Mouse (Mus musculus) thymus, postnatal 25 days (tissue): ENCODE results near the gene Selenof.

ENCODE experiments used
- DNase-seq: peaks from one replicate; pipeline ENCODE4 v3.0.0; 2022

The Selenof gene

GRCm38 (mm10) chr3:144604205-144604604, 34.1 kb downstream of the Selenof start:
- no peak for DNase-seq

GRCm38 (mm10) chr3:144605811-144606210, 35.7 kb downstream of the Selenof start:
- DNase-seq: peak; percentile 19

GRCm38 (mm10) chr3:144606449-144606848, 36.3 kb downstream of the Selenof start:
- peak; percentile 15 for DNase-seq

GRCm38 (mm10) chr3:144608090-144608489, 38.0 kb downstream of the Selenof start:
- DNase-seq: no peak

GRCm38 (mm10) chr3:144610759-144611158, 40.7 kb downstream of the Selenof start:
- no peak for DNase-seq

- DNase-seq: no peak
Observed at GRCm38 (mm10) chr3:144611626-144612271, 41.6 kb downstream of the Selenof start.

- DNase-seq: no peak
Observed at GRCm38 (mm10) chr3:144612382-144612781, 42.3 kb downstream of the Selenof start.

GRCm38 (mm10) chr3:144614277-144614676, 44.2 kb downstream of the Selenof start:
- DNase-seq: no peak

- no peak for DNase-seq
Observed at GRCm38 (mm10) chr3:144614698-144615097, 44.6 kb downstream of the Selenof start.

- DNase-seq: no peak
Observed at GRCm38 (mm10) chr3:144615459-144615858, 45.4 kb downstream of the Selenof start.

- peak; percentile 80 for DNase-seq
Observed at GRCm38 (mm10) chr3:144616654-144617425, 46.7 kb downstream of the Selenof start.

GRCm38 (mm10) chr3:144617633-144618180, 47.6 kb downstream of the Selenof start:
- DNase-seq: no peak

GRCm38 (mm10) chr3:144622930-144623612, 53.0 kb downstream of the Selenof start:
- no peak for DNase-seq

- DNase-seq: no peak
Observed at GRCm38 (mm10) chr3:144625691-144626090, 55.6 kb downstream of the Selenof start.

GRCm38 (mm10) chr3:144628005-144628914, 58.2 kb downstream of the Selenof start:
- DNase-seq: peak; percentile 16

GRCm38 (mm10) chr3:144628915-144629230, 58.8 kb downstream of the Selenof start:
- no peak for DNase-seq

GRCm38 (mm10) chr3:144635236-144635635, 65.1 kb downstream of the Selenof start:
- no peak for DNase-seq

- no peak for DNase-seq
Observed at GRCm38 (mm10) chr3:144638110-144638509, 68.0 kb downstream of the Selenof start.

- no peak for DNase-seq
Observed at GRCm38 (mm10) chr3:144639387-144639786, 69.3 kb downstream of the Selenof start.

- DNase-seq: no peak
Observed at GRCm38 (mm10) chr3:144640033-144640432, 69.9 kb downstream of the Selenof start.

- DNase-seq: no peak
Observed at GRCm38 (mm10) chr3:144642141-144642540, 72.0 kb downstream of the Selenof start.

GRCm38 (mm10) chr3:144643301-144643871, 73.3 kb downstream of the Selenof start:
- no peak for DNase-seq
